ENCODE assay signal across 8 mouse cellular contexts in genomic region chr9:120933886-120934758, GRCm38 (mm10). TPM values are rescaled to one million over a fixed set of nuclear protein-coding genes. Genes with fewer than 3 reads are reported as not detected.
A peak's percentile ranks its signal among the peaks of the same experiment; 100 is the strongest.
DNase-seq lines count a peak whose midpoint lies in the region; ATAC-seq and TF ChIP-seq lines count a peak whose summit lies in the region.

No protein-coding gene starts in this region.

- WGBS in embryonic facial prominence, embryonic 12.5 days: under 1% methylated on average over 56 of the region's 57 CpGs
- WGBS in heart, embryonic 13.5 days: under 1% methylated on average over 57 of the region's 57 CpGs
- whole genome bisulfite sequencing in kidney, postnatal 0 days: under 1% methylated on average over 52 of the region's 57 CpGs
- 2% methylated on average over 50 of the region's 57 CpGs for WGBS in lung, postnatal 0 days

- TF ChIP-seq CTCF in kidney, postnatal 0 days (IDR thresholded peaks at IDR 0.05; ENCODE audit: low read depth): no peak
- no peak for TF ChIP-seq CTCF in lung, postnatal 0 days (IDR thresholded peaks at IDR 0.05)

- DNase-seq in ES-CJ7 (ENCODE audit: low read depth, low spot score): peak; percentile 28
- peak; percentile 50 for DNase-seq in adrenal gland, postnatal 10 days
- DNase-seq in kidney, postnatal 0 days (ENCODE audit: low spot score): peak; percentile 88
- peak; percentile 52 for DNase-seq in lung, postnatal 0 days (ENCODE audit: low spot score)
- DNase-seq in right cerebral cortex, postnatal 25 days: peak; percentile 33

- no peaks in the 10 kb centered on the region for H3K27me3 ChIP-seq in embryonic facial prominence, embryonic 12.5 days
- H3K27me3 ChIP-seq in heart, embryonic 13.5 days (replicated peaks): no peaks in the 10 kb centered on the region
- no peaks in the 10 kb centered on the region for H3K27me3 ChIP-seq in kidney, postnatal 0 days (ENCODE audit: insufficient read depth, low read length)
- no peaks in the 10 kb centered on the region for H3K27me3 ChIP-seq in lung, postnatal 0 days (replicated peaks; ENCODE audit: insufficient read depth, low read length)

- peak overlapping the region; percentile 95 for H3K27ac ChIP-seq in embryonic facial prominence, embryonic 12.5 days
- peak overlapping the region; percentile 95 for H3K27ac ChIP-seq in heart, embryonic 13.5 days (replicated peaks)
- H3K27ac ChIP-seq in kidney, postnatal 0 days: peak overlapping the region; percentile 97
- H3K27ac ChIP-seq in lung, postnatal 0 days (ENCODE audit: low read length): peak overlapping the region; percentile 98

- H3K36me3 ChIP-seq in embryonic facial prominence, embryonic 12.5 days: peaks cover 6% of the 10 kb centered on the region; the same call in 1 of the 2 replicates
- peaks cover 10% of the 10 kb centered on the region for H3K36me3 ChIP-seq in heart, embryonic 13.5 days
- no peaks in the 10 kb centered on the region for H3K36me3 ChIP-seq in kidney, postnatal 0 days (ENCODE audit: insufficient read depth, low read length)
- H3K36me3 ChIP-seq in lung, postnatal 0 days (ENCODE audit: insufficient read depth, low read length): no peaks in the 10 kb centered on the region

- H3K9me3 ChIP-seq in embryonic facial prominence, embryonic 12.5 days: no peaks in the 10 kb centered on the region
- no peaks in the 10 kb centered on the region for H3K9me3 ChIP-seq in heart, embryonic 13.5 days
- H3K9me3 ChIP-seq in kidney, postnatal 0 days (replicated peaks; ENCODE audit: low read length): no peaks in the 10 kb centered on the region
- H3K9me3 ChIP-seq in lung, postnatal 0 days (ENCODE audit: low read length): no peaks in the 10 kb centered on the region

- peaks cover 38% of the 10 kb centered on the region for H3K4me1 ChIP-seq in embryonic facial prominence, embryonic 12.5 days
- peaks cover 50% of the 10 kb centered on the region for H3K4me1 ChIP-seq in heart, embryonic 13.5 days
- peaks cover 23% of the 10 kb centered on the region for H3K4me1 ChIP-seq in kidney, postnatal 0 days (replicated peaks; ENCODE audit: insufficient read depth, low read length)
- H3K4me1 ChIP-seq in lung, postnatal 0 days (ENCODE audit: insufficient read depth, low read depth, low read length): peaks cover 17% of the 10 kb centered on the region

- peak overlapping the region; percentile 96 for H3K9ac ChIP-seq in embryonic facial prominence, embryonic 12.5 days
- peak overlapping the region; percentile 99 for H3K9ac ChIP-seq in heart, embryonic 13.5 days
- peak overlapping the region; percentile 99 for H3K9ac ChIP-seq in kidney, postnatal 0 days (ENCODE audit: low read depth, low read length)
- peak overlapping the region; percentile 90 for H3K9ac ChIP-seq in lung, postnatal 0 days (replicated peaks; ENCODE audit: low read depth)

- TF ChIP-seq EP300 in lung, postnatal 0 days (IDR thresholded peaks at IDR 0.05): no peak

- ATAC-seq in embryonic facial prominence, embryonic 12.5 days (ENCODE audit: insufficient number of reproducible peaks, insufficient read depth, low FRiP score, low TSS enrichment): peak; percentile 47; the same call in 1 of the 2 replicates
- ATAC-seq in heart, embryonic 13.5 days (ENCODE audit: extremely low read depth, insufficient number of reproducible peaks, low FRiP score, low TSS enrichment): peak; percentile 11; the same call in 1 of the 2 replicates
- ATAC-seq in kidney, postnatal 0 days (replicated peaks; ENCODE audit: low FRiP score, low read depth): peak; percentile 19; the same call in 1 of the 2 replicates
- ATAC-seq in lung, postnatal 0 days: peak; percentile 1; the same call in 1 of the 2 replicates
- ATAC-seq in erythroid progenitor cell, adult 5-6 weeks (replicated peaks; ENCODE audit: low FRiP score, poor library complexity, severe bottlenecking): no peak

- peak overlapping the region; percentile 83 for H3K4me3 ChIP-seq in embryonic facial prominence, embryonic 12.5 days
- H3K4me3 ChIP-seq in heart, embryonic 13.5 days: peak overlapping the region; percentile 98
- H3K4me3 ChIP-seq in kidney, postnatal 0 days (replicated peaks; ENCODE audit: low read depth, low read length): peak overlapping the region; percentile 87
- H3K4me3 ChIP-seq in lung, postnatal 0 days (ENCODE audit: low read depth, low read length): peak overlapping the region; percentile 87

- peak overlapping the region; percentile 91 for H3K4me2 ChIP-seq in embryonic facial prominence, embryonic 12.5 days (replicated peaks)
- peak overlapping the region; percentile 98 for H3K4me2 ChIP-seq in heart, embryonic 13.5 days
- H3K4me2 ChIP-seq in kidney, postnatal 0 days (ENCODE audit: low read length): peak overlapping the region; percentile 69
- peak overlapping the region; percentile 74 for H3K4me2 ChIP-seq in lung, postnatal 0 days (replicated peaks; ENCODE audit: low read depth, low read length)

RNA-seq across cellular contexts. Expression of gene Ctnnb1, which starts 5.1 kb away (rescaled TPM):
- total RNA-seq in adrenal gland, postnatal 10 days (2021): 100 to 1,000 TPM; 638 to 649 TPM
- polyA plus RNA-seq in embryonic facial prominence, embryonic 12.5 days (2016; fragmentation: Nextera tagmentation; extraction: Ambion mirVana): 777 and 801 TPM in 2 replicates
- polyA plus RNA-seq in heart, embryonic 13.5 days (2015; fragmentation: Nextera tagmentation; extraction: Ambion mirVana): 317 and 335 TPM in 2 replicates
- polyA plus RNA-seq in kidney, postnatal 0 days (2015; fragmentation: Nextera tagmentation; extraction: Ambion mirVana): 460 and 470 TPM in 2 replicates
- 383 and 452 TPM in 2 replicates for polyA plus RNA-seq in lung, postnatal 0 days (2015; fragmentation: Nextera tagmentation; extraction: Ambion mirVana)
- 221 and 237 TPM in 2 replicates for total RNA-seq in erythroid progenitor cell, adult 5-6 weeks (2015; ENCODE audit: low replicate concordance)
- 220 and 279 TPM in 2 replicates for total RNA-seq in erythroid progenitor cell, adult 5-6 weeks (2017; ENCODE audit: low replicate concordance)

Comparison
In these comparisons a context has a peak if more than half of its experiments do, and no peak if none do; other contexts are left out.
1. DNase-seq: peak in every context shown above with its lines; median percentile 88 in kidney, postnatal 0 days; 52 in lung, postnatal 0 days; 50 in adrenal gland, postnatal 10 days; 33 in right cerebral cortex, postnatal 25 days; 28 in ES-CJ7.